Mouse (Mus musculus): ENCODE results near the gene Adam12.

- TF ChIP-seq CTCF (conservative IDR thresholded peaks at IDR 0.05; ENCODE audit: low read length) (no peak), NANOG (IDR thresholded peaks at IDR 0.05; ENCODE audit: borderline replicate concordance, low read length) (no peak), POU5F1 (IDR thresholded peaks at IDR 0.05; ENCODE audit: borderline replicate concordance, low read length) (no peak)
Measured at GRCm38 (mm10) chr7:133839546-133839945, 392.4 kb downstream of the Adam12 start.

Measured in E14TG2a.4 (cell line).